Mouse (Mus musculus): Measurements from ENCODE around the gene Pycr2. TPM values are rescaled to one million over a fixed set of nuclear protein-coding genes. Genes with fewer than 3 reads are reported as not detected.
"Not testable (repeated sequence)": the region's sequence is repeated elsewhere in the genome, so short reads cannot be mapped to it uniquely, and the experiment has no call there.

Gene Pycr2
- polyA plus RNA-seq, 1 experiment from 2014 or later = 109 TPM

DNA sequence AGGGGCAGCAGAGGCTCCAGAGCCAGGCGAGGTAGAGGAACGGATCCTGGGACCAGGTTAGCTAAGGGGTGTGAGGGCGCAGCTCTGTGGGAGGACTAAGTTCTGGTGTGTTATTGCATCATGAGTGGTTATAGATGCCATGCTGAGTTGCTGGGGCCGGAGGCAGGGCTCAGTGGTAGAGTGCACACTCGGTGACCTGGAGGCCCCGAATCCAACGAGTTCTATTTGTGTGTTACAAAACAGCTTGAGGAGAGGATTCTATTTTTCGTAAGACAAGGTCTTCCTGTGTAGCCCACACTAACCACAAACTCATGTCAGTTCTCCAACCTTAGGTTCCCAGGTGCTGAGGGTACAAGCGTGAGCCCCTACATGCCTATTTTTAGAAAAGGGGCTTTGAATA is 19.6 kb upstream of the Pycr2 start:
- Histone ChIP-seq H3K4me2 (no peak overlapping the region), H3K9me3 (no peaks in the 10 kb centered on the region), H3K4me3 (no peak overlapping the region), H3K36me3 (no peaks in the 10 kb centered on the region), H3K27me3 (peaks cover 9% of the 10 kb centered on the region; the same call in 1 of the 2 replicates), H3K27ac (no peak overlapping the region), H3K9ac (no peak overlapping the region), H3K4me1 (peaks cover 19% of the 10 kb centered on the region)
- ATAC-seq (ENCODE audit: insufficient number of reproducible peaks, insufficient read depth, low FRiP score, low TSS enrichment, low read depth) = no peak
- 83% methylated on average over 9 of the region's 9 CpGs for WGBS

DNA sequence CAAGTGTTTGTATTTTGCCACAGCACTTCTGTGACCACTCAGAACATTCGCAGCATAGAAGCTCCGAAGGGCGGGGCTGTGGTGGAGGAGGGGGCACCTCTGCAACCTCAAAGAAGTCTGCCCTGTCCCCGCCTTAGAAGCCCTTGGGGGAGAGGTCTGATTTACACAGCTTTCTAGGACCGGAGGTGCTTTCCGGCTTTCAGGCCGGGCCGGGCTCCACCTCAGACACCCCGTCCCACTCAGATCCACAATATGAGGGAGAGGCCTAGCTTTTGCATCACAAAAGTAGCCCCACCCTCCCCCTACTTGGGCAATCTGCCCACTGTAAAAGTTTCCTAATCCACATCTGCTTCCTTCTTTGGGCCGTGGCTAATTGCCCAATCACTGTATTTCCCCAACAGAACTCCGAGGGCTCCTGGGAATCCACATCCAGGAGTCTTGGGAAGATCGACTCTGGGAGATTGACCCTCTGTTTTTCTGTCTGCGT is 15.5 kb upstream of the Pycr2 start:
- Histone ChIP-seq H3K27me3 (peaks cover 25% of the 10 kb centered on the region), H3K27ac (peak overlapping the region; percentile 57)
- WGBS = 2% methylated on average over 13 of the region's 13 CpGs

DNA sequence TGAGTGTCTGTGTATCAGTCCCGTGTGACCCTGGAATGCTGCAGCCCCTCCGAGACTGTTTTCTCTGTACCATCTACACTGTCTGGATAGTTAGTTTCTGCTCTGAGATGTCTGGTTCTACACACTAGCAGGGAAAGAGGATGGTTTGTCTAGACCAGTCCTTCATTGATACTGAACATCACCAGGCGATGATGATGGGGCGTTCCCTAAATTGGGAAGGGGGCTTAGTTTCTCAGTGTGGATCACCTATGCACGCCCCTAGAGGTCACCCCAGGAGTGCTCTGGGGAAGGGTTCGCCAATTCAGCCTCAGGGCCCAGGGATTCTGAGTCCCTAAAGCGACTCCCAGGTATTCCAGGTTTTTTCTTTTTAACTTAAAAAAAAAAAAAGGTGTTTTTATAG is 14.9 kb upstream of the Pycr2 start:
- peaks cover 26% of the 10 kb centered on the region for H3K27me3 ChIP-seq
- peak overlapping the region; percentile 57; the same call in 1 of the 2 replicates for H3K27ac ChIP-seq
- ATAC-seq (ENCODE audit: insufficient number of reproducible peaks, insufficient read depth, low FRiP score, low TSS enrichment, low read depth) = no peak
- peak overlapping the region; percentile 40; the same call in 1 of the 2 replicates for H3K9ac ChIP-seq
- peaks cover 17% of the 10 kb centered on the region for H3K4me1 ChIP-seq
- H3K4me2 ChIP-seq = peak overlapping the region; percentile 54
- no peaks in the 10 kb centered on the region for H3K36me3 ChIP-seq
- 31% methylated on average over 7 of the region's 7 CpGs for WGBS
- no peak overlapping the region for H3K4me3 ChIP-seq
- no peaks in the 10 kb centered on the region for H3K9me3 ChIP-seq

More for the DNA sequence above, 15.5 kb upstream of the Pycr2 start:
- Histone ChIP-seq H3K36me3 (no peaks in the 10 kb centered on the region), H3K9ac (peak overlapping the region; percentile 40), H3K9me3 (no peaks in the 10 kb centered on the region), H3K4me2 (peak overlapping the region; percentile 54), H3K4me1 (peaks cover 19% of the 10 kb centered on the region), H3K4me3 (peak overlapping the region; percentile 17; the same call in 1 of the 2 replicates)
- ATAC-seq (ENCODE audit: insufficient number of reproducible peaks, insufficient read depth, low FRiP score, low TSS enrichment, low read depth) = peak; percentile 70; the same call in 1 of the 2 replicates

DNA sequence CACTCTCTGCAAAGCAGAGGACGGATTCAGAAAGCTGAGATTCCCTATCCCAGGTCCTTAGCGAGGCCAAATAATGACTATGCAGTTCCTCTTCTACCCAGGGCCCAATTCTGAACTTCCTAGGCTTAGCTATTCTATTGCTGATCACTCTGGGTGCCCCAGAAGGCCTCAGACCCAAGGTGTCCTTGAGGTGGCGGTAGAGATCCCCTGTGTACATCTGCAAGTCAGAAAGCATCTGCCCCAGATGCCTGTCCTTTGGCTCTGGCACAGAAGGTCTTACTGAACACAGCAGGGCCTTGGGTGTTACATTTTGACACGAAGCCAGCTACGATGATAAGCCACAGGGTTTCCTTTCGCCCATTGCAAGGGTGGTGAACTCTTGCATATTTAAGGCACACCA is 14.3 kb upstream of the Pycr2 start:
- Histone ChIP-seq H3K4me1 (peaks cover 23% of the 10 kb centered on the region), H3K9me3 (no peaks in the 10 kb centered on the region), H3K4me2 (no peak overlapping the region), H3K36me3 (no peaks in the 10 kb centered on the region), H3K4me3 (no peak overlapping the region), H3K9ac (no peak overlapping the region), H3K27me3 (peaks cover 33% of the 10 kb centered on the region), H3K27ac (no peak overlapping the region)
- ATAC-seq (ENCODE audit: insufficient number of reproducible peaks, insufficient read depth, low FRiP score, low TSS enrichment, low read depth) = no peak
- WGBS = 43% methylated on average over 6 of the region's 6 CpGs

DNA sequence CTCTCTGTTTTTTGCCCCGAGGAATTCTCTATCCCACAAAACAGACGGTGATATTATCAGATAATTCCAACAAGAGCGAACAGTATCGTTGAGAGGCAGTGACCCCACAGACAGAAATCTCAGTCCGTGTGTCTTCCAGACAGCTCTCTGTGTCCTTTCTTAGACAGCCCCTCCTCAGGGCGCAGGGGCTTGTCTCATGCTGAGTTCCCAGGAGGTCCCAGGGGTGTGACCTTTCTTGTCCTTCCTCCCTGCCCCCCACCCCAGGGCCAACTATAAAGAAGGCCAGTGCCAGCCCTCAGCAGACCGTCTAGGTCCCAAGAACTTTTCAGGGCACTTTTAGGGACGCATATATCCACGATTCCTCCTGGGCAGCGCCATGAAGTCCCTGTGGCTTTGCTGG is 11.3 kb upstream of the Pycr2 start, which contains the start of gene Lefty2:
Gene Lefty2 (plus strand): TSS at position 301 of the 400 bp plus-strand sequence.
- Histone ChIP-seq H3K9me3 (no peaks in the 10 kb centered on the region), H3K4me1 (peaks cover 23% of the 10 kb centered on the region), H3K27ac (no peak within 1 kb of the TSS), H3K27me3 (peaks cover 44% of the 10 kb centered on the region), H3K4me2 (no peak within 1 kb of the TSS), H3K9ac (no peak within 1 kb of the TSS), H3K4me3 (no peak within 1 kb of the TSS), H3K36me3 (no peaks in the 10 kb centered on the region)
- no peak for ATAC-seq (ENCODE audit: insufficient number of reproducible peaks, insufficient read depth, low FRiP score, low TSS enrichment, low read depth)
- WGBS = 44% methylated on average over 10 of the region's 10 CpGs

DNA sequence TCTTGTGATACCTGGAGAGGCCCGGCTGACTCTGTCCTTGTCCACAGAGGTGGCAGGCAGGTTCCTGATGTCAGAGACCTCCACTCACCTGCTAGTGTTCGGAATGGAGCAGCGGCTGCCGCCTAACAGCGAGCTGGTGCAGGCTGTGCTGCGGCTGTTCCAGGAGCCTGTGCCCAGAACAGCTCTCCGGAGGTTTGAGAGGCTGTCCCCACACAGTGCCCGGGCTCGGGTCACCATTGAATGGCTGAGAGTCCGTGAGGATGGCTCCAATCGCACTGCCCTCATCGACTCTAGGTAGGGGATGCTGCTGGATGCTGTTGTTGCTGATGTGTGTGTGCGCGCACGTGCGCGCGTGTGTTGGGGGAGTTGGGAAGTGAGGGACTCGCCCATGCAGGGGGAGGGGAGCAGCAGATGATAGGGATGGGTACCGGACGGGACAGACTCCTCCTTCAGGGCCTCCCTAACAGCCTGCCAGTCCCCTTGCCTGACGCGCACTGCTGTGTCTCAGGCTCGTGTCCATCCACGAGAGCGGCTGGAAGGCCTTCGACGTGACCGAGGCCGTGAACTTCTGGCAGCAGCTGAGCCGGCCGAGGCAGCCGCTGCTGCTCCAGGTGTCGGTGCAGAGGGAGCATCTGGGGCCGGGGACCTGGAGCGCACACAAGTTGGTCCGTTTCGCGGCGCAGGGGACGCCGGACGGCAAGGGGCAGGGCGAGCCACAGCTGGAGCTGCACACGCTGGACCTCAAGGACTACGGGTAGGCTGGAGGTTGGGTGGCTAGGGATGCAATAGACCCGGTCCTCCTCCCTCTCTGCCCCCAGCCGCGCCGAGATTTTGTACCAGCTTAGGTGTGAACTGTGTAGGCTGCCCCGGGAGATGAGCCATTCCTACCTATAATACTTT is 9.8 kb upstream of the Pycr2 start:
- not testable (repeated sequence) for H3K36me3 ChIP-seq, H3K27ac ChIP-seq, H3K9me3 ChIP-seq, H3K4me1 ChIP-seq
- peak; percentile 60; the same call in 1 of the 2 replicates for ATAC-seq (ENCODE audit: insufficient number of reproducible peaks, insufficient read depth, low FRiP score, low TSS enrichment, low read depth)
- peak overlapping the region; percentile 27 for H3K4me3 ChIP-seq
- H3K4me2 ChIP-seq = peak overlapping the region; percentile 54
- WGBS = 8% methylated on average over 49 of the region's 51 CpGs
- H3K9ac ChIP-seq = peak overlapping the region; percentile 36; the same call in 1 of the 2 replicates
- H3K27me3 ChIP-seq = peaks cover 40% of the 10 kb centered on the region

DNA sequence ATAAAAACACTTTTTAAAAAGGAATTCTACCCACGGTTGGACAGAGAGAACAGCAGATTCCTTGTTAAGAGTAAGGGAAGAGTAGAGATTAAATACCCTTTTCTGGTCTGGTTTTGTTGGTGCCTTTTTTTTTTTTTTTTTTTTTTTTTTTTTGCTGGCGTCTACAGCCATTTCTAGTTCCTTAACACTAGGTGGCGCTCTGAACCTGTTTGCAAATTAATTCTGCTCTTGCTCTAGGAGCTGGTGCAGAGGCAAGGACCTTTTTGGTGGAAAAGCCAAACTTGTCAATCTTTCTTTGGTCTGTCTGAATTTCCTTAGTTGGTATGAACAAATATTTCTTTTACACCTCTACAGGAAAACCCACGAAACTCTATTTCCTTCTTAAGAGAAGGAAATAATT is 3.0 kb upstream of the Pycr2 start:
- no peak for ATAC-seq (ENCODE audit: insufficient number of reproducible peaks, insufficient read depth, low FRiP score, low TSS enrichment, low read depth)
- Histone ChIP-seq H3K36me3 (peaks cover 5% of the 10 kb centered on the region), H3K4me3 (no peak overlapping the region), H3K9me3 (no peaks in the 10 kb centered on the region), H3K4me1 (peaks cover 15% of the 10 kb centered on the region), H3K27me3 (0 out of 2 replicates have a peak, but pooled peaks cover 3% of the 10 kb centered on the region), H3K9ac (no peak overlapping the region), H3K27ac (no peak overlapping the region), H3K4me2 (no peak overlapping the region)
- 2% methylated on average over 4 of the region's 4 CpGs for WGBS

DNA sequence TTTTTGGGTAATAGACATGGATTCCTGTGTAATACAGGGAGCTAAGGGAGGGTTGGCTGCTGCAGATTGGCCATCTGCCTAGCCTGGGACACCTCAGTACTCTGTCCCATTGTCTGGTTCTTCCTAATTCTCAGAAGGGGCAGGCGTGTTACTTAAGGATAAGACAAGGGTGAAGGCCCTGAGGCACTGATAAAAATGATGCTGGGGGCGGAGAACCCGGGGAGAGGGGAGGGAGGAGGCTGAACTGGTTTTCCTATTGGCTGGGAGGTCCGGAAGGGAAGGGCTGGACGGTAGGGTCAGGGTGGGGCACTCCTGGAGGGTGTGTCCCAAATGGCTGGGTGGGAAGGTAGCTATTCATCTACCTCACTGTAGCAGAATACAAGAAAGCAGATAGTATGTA is 1.2 kb upstream of the Pycr2 start:
- Histone ChIP-seq H3K4me2 (no peak overlapping the region), H3K4me3 (no peak overlapping the region), H3K9ac (no peak overlapping the region), H3K36me3 (peaks cover 23% of the 10 kb centered on the region), H3K27ac (no peak overlapping the region), H3K27me3 (0 out of 2 replicates have a peak, but pooled peaks cover 3% of the 10 kb centered on the region), H3K9me3 (no peaks in the 10 kb centered on the region), H3K4me1 (peaks cover 20% of the 10 kb centered on the region)
- no peak for ATAC-seq (ENCODE audit: insufficient number of reproducible peaks, insufficient read depth, low FRiP score, low TSS enrichment, low read depth)
- WGBS = 26% methylated on average over 5 of the region's 5 CpGs

DNA sequence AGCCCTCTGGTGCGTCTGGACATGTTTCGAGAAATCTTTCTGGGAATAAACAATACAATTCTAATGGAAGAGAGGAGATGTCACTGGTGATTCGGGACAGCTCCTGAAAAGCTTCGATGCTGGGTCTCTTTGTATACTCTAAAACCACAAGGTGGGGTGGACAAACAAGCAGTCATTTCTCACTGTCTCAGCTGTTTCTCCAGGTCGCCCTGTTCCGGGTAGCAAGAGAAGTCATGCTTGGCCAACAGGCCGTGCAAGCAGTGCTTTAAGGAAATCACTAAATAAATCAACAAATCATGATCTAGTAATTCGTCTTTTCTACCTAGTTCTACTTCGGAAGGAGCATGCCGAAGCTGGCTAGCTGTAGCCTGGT is 441 bp upstream of the Pycr2 start:
- Histone ChIP-seq H3K4me2 (peak overlapping the region; percentile 84), H3K9me3 (no peaks in the 10 kb centered on the region), H3K4me3 (peak overlapping the region; percentile 93), H3K9ac (peak overlapping the region; percentile 94), H3K4me1 (peaks cover 20% of the 10 kb centered on the region), H3K27me3 (0 out of 2 replicates have a peak, but pooled peaks cover 3% of the 10 kb centered on the region), H3K27ac (peak overlapping the region; percentile 90), H3K36me3 (peaks cover 29% of the 10 kb centered on the region)
- no peak for ATAC-seq (ENCODE audit: insufficient number of reproducible peaks, insufficient read depth, low FRiP score, low TSS enrichment, low read depth)
- WGBS = 38% methylated on average over 10 of the region's 10 CpGs

DNA sequence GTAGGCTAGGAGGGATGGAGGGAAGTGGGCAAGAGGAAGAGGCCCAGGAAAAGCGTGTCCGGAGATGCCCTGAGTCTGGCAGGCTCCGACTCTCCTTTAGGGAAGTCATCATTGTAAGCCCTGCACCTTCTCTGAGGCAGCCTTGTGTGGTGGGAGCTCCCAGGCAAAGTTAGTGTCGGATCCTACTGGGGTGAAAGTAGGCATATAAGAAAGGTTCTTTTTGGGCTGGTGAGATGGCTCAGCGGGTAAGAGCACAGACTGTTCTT is 655 bp downstream of the Pycr2 start:
- 3% methylated on average over 5 of the region's 5 CpGs for WGBS
- Histone ChIP-seq H3K27ac (peak overlapping the region; percentile 90), H3K36me3 (peaks cover 34% of the 10 kb centered on the region), H3K4me1 (peaks cover 20% of the 10 kb centered on the region), H3K9ac (peak overlapping the region; percentile 94), H3K4me3 (peak overlapping the region; percentile 93), H3K9me3 (no peaks in the 10 kb centered on the region), H3K4me2 (peak overlapping the region; percentile 84), H3K27me3 (0 out of 2 replicates have a peak, but pooled peaks cover under 1% of the 10 kb centered on the region)
- no peak for ATAC-seq (ENCODE audit: insufficient number of reproducible peaks, insufficient read depth, low FRiP score, low TSS enrichment, low read depth)

DNA sequence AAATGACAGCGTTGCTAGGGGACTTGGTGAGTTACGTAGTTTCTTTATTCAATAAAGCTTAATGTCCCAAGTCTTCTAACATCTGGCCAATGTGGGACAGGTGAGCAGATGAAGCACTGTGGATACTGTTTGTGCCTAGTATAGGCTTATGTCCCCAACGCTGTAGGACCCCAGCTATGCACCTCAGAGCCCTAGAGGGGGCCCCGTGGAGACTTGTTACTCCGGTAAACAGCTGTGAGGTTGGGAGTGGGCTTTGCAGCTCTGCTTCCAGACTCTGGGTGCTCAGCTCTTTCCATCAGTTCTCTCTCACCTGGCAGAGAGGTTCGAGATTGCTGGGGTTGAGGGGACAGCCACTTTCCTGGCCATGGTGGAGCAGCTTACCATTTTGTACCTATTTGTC is 1.2 kb downstream of the Pycr2 start:
- Histone ChIP-seq H3K4me2 (peak overlapping the region; percentile 84), H3K9ac (peak overlapping the region; percentile 94), H3K9me3 (no peaks in the 10 kb centered on the region), H3K36me3 (peaks cover 34% of the 10 kb centered on the region), H3K27me3 (no peaks in the 10 kb centered on the region), H3K27ac (no peak overlapping the region), H3K4me3 (peak overlapping the region; percentile 93), H3K4me1 (peaks cover 20% of the 10 kb centered on the region)
- 63% methylated on average over 6 of the region's 6 CpGs for WGBS
- ATAC-seq (ENCODE audit: insufficient number of reproducible peaks, insufficient read depth, low FRiP score, low TSS enrichment, low read depth) = no peak

DNA sequence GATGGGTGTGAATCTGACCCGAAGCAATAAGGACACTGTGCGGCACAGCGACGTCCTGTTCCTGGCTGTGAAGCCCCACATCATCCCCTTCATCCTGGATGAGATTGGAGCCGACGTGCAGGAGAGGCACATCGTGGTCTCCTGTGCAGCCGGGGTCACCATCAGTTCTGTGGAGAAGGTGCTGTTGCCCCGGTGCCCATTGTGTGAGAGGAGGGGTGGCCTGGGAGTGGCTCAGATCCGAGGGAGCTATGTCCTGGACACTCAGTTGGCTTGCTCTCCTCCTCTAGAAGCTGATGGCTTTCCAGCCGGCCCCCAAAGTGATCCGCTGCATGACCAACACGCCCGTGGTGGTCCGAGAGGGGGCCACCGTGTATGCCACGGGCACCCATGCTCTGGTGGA is 1.8 kb downstream of the Pycr2 start:
- H3K4me2 ChIP-seq = peak overlapping the region; percentile 84
- ATAC-seq (ENCODE audit: insufficient number of reproducible peaks, insufficient read depth, low FRiP score, low TSS enrichment, low read depth) = no peak
- H3K9me3 ChIP-seq = no peaks in the 10 kb centered on the region
- 94% methylated on average over 17 of the region's 17 CpGs for WGBS
- no peaks in the 10 kb centered on the region for H3K27me3 ChIP-seq
- peak overlapping the region; percentile 93; the same call in 1 of the 2 replicates for H3K4me3 ChIP-seq
- no peak overlapping the region for H3K27ac ChIP-seq
- H3K36me3 ChIP-seq = peaks cover 34% of the 10 kb centered on the region
- H3K9ac ChIP-seq = peak overlapping the region; percentile 94
- H3K4me1 ChIP-seq = peaks cover 20% of the 10 kb centered on the region
